Mouse (Mus musculus) megakaryocyte, embryonic 14.5 days (primary cell): Measurements from ENCODE around the gene Mrgprg. TPM values are rescaled to one million over a fixed set of nuclear protein-coding genes. Genes with fewer than 3 reads are reported as not detected.

Source experiments
- H3K27me3 ChIP-seq: replicated peaks from 2 replicates; pipeline ENCODE3; 2012; ENCODE audit warnings: inconsistent platforms
- H3K36me3 ChIP-seq: replicated peaks from 2 replicates; pipeline ENCODE3; 2012; ENCODE audit warnings: low read length, inconsistent platforms, mixed read lengths
- H3K4me1 ChIP-seq: 2 replicates; pipeline ENCODE4 v1.6.1; 2012; ENCODE audit warnings: inconsistent platforms
- H3K4me3 ChIP-seq: replicated peaks from 2 replicates; pipeline ENCODE3; 2012; ENCODE audit warnings: moderate library complexity, mild to moderate bottlenecking, inconsistent platforms
- H3K9me3 ChIP-seq: 2 replicates; pipeline ENCODE4 v1.6.1; 2012; ENCODE audit warnings: inconsistent platforms
- FLI1 ChIP-seq: IDR thresholded peaks from 2 replicates; pipeline ENCODE4 v1.6.1; 2012; ENCODE audit warnings: low read length, inconsistent platforms, mixed read lengths
- GATA1 ChIP-seq: IDR thresholded peaks from 3 replicates; pipeline ENCODE4 v1.6.1; 2012; ENCODE audit warnings: mixed read lengths, low read length, inconsistent platforms, borderline replicate concordance
- polyA plus RNA-seq: library from polyadenylated mRNA; stranded (reverse); fragments of >175 nt; gene quantifications from 2 replicates; pipeline ENCODE4 v1.2.3, GENCODE M21; 2012; ENCODE audit warnings: low replicate concordance; ENCODE audit not compliant: insufficient read depth

Gene Mrgprg
- polyA plus RNA-seq, 1 experiment, result not detected

- H3K27me3 ChIP-seq, result peaks cover 76% of the 10 kb centered on the region
- H3K36me3 ChIP-seq, result no peaks in the 10 kb centered on the region
- peak overlapping the region; percentile 91 for H3K4me3 ChIP-seq
- peaks cover 38% of the 10 kb centered on the region for H3K4me1 ChIP-seq
- H3K9me3 ChIP-seq, result no peaks in the 10 kb centered on the region
- TF ChIP-seq GATA1, result no peak
- TF ChIP-seq FLI1, result no peak
Measured at GRCm38 (mm10) chr7:143783378-143783995, 16.7 kb upstream of the Mrgprg start.

DNA sequence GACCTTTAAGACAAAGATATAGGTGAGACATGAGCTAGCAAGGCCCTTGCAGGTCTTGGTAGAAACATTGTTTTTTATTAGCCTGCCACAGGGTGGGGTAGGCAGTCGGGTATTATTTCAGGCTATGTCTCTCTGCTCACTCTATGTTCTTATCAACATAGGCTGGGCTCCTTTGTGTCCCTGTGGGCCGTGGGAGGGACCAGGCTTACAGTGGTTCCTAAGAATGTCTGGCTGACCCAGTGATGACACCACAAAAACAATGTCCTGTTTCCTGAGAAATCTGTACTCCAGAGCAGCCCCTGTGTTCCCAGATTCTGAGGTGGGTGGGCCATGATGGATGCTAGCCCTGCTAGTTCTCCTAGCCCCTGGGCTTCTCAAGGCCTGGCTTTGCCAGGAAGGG, 10.6 kb upstream of the Mrgprg start:
- H3K36me3 ChIP-seq, result no peaks in the 10 kb centered on the region
- H3K4me3 ChIP-seq, result no peak overlapping the region
- peaks cover 5% of the 10 kb centered on the region; the same call in 1 of the 2 replicates for H3K4me1 ChIP-seq
- H3K9me3 ChIP-seq, result peaks cover under 1% of the 10 kb centered on the region
- no peak for TF ChIP-seq FLI1
- TF ChIP-seq GATA1, result no peak
- peaks cover 59% of the 10 kb centered on the region for H3K27me3 ChIP-seq

DNA sequence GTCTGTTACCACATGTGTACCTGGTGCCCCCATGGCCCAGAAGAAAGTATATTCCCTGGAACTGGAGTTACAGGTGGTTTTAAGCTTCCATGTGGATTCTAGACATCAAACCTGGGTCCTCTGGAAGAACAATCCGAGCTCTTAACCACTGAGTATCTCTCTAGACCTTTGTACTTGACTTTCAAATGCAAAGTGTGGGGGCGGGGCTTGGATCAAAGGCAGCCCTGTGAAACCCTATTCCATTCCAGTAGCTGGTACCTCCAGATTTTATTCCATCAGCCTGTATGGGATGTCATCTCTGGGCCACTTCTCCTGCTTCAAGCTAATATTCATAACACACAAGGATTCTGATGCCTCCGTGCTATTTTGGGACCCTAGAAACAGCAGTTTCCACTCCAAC, 9.3 kb upstream of the Mrgprg start:
- no peaks in the 10 kb centered on the region for H3K36me3 ChIP-seq
- H3K4me1 ChIP-seq, result peaks cover 1% of the 10 kb centered on the region; the same call in 1 of the 2 replicates
- TF ChIP-seq GATA1 (no peak), FLI1 (no peak)
- no peak overlapping the region for H3K4me3 ChIP-seq
- H3K27me3 ChIP-seq, result peaks cover 50% of the 10 kb centered on the region
- peaks cover 4% of the 10 kb centered on the region for H3K9me3 ChIP-seq

- Histone ChIP-seq H3K4me3 (no peak overlapping the region), H3K9me3 (peaks cover 4% of the 10 kb centered on the region), H3K4me1 (peaks cover 8% of the 10 kb centered on the region; the same call in 1 of the 2 replicates), H3K27me3 (peaks cover 54% of the 10 kb centered on the region), H3K36me3 (no peaks in the 10 kb centered on the region)
- TF ChIP-seq FLI1 (no peak), GATA1 (no peak)
Measured at GRCm38 (mm10) chr7:143769461-143769860, 2.7 kb upstream of the Mrgprg start.

- Histone ChIP-seq H3K4me1 (peaks cover 8% of the 10 kb centered on the region; the same call in 1 of the 2 replicates), H3K4me3 (no peak overlapping the region), H3K9me3 (peaks cover 4% of the 10 kb centered on the region), H3K27me3 (peaks cover 57% of the 10 kb centered on the region), H3K36me3 (no peaks in the 10 kb centered on the region)
- no peak for TF ChIP-seq FLI1
Measured at GRCm38 (mm10) chr7:143768267-143768666, 1.5 kb upstream of the Mrgprg start.

DNA sequence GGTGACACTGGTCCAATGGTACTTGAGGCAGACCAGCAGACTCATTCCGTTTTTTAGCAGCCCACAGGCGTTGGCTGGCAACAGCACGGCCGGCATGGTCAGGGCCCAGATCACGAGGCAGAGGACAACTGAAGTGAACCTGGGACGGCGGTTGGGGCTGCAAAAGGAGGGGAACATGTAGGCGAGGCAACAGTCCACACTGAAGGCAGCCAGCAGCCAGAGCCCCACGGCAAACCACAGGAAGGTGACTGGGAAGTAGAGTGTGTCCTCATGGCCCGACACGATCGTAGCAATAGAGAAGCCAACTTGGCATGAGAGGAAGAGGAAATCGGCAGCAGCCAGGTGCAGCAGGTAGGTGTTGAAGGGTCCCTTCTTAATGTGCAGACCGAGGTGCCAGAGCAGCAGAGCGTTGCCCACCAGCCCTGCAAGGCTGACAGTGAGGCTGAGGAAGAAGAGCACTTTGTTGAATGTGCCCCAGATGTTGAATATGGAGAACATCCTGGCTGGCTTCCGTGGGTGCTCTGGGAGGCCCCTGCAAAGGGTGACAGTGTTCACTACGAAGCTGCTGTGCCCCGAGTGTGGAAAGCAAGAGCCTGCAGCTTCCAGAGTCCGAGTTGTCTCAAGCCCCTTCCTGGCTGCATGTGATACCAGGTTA, 1.8 kb downstream of the Mrgprg start:
- H3K36me3 ChIP-seq, result no peaks in the 10 kb centered on the region
- H3K4me1 ChIP-seq, result peaks cover 5% of the 10 kb centered on the region; the same call in 1 of the 2 replicates
- no peaks in the 10 kb centered on the region for H3K9me3 ChIP-seq
- H3K27me3 ChIP-seq, result peaks cover 67% of the 10 kb centered on the region
- H3K4me3 ChIP-seq, result peak overlapping the region; percentile 24
- TF ChIP-seq FLI1, result no peak
- no peak for TF ChIP-seq GATA1

DNA sequence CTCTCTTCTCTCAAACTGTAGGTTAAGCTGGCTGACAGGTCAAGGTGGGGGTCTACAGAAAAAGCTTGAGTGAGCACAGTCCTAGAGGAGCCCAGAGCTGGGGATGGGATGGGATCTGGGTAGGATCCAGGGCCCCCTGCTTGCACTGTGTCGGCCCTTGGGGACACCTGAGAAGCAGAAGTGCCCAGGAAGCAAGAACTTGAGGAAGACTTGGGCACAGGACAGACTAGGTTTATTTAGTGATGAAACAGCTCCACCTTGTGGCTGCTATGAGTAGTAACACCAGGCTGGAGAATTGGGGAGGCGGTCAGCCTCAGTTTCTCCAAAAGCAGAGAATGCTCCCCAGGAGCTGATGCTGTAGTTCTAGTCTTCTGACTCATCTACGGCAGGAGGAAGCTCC, 3.0 kb downstream of the Mrgprg start:
- no peaks in the 10 kb centered on the region for H3K9me3 ChIP-seq
- H3K4me3 ChIP-seq, result no peak overlapping the region
- TF ChIP-seq FLI1 (no peak), GATA1 (no peak)
- H3K36me3 ChIP-seq, result no peaks in the 10 kb centered on the region
- peaks cover 6% of the 10 kb centered on the region; the same call in 1 of the 2 replicates for H3K4me1 ChIP-seq
- peaks cover 71% of the 10 kb centered on the region for H3K27me3 ChIP-seq

DNA sequence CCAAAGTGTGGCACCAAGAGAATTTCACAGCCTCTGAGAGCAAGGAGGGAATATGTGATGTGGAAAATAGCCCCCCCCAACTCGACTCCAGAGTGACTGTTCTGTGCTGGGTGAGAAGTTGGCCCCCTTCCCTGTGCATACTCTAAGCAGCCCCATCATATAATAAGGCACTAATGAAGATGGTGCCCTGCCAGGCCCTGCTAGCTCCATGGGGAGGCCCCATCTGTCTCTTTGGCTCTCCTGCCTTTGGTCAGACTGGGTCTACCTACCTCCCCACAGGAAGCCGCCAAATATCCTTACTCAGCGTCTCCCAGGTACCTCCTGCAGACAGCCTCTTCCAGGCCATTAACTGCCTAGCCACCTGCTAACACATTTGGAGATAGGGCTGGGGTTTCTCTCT, 7.8 kb downstream of the Mrgprg start:
- Histone ChIP-seq H3K27me3 (peaks cover 69% of the 10 kb centered on the region), H3K36me3 (no peaks in the 10 kb centered on the region)
- TF ChIP-seq GATA1 (no peak), FLI1 (no peak)

DNA sequence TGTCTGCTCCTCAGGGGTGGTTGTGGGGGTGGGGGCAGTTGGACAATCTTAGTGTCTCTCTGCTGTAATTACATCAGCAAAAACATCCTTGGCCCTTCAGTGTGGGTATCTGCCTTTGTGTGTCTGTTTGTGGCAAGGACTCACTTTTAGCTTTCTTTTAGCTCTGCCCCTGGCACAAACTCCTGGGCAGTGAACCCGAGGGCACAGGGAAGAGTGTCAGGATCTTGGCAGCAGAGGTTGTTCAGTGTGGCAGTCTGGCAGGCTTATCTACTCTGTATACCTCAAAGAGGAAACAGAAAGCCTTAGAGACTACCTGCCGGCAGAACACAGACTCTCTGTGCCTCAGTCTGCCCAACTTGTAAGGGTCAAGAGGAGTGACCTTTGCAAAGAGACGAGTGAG, 9.1 kb downstream of the Mrgprg start:
- Histone ChIP-seq H3K4me3 (no peak overlapping the region), H3K4me1 (peaks cover 36% of the 10 kb centered on the region), H3K9me3 (no peaks in the 10 kb centered on the region), H3K36me3 (no peaks in the 10 kb centered on the region), H3K27me3 (peaks cover 74% of the 10 kb centered on the region)
- TF ChIP-seq GATA1 (no peak), FLI1 (no peak)

More for the DNA sequence above, 7.8 kb downstream of the Mrgprg start:
- H3K4me3 ChIP-seq, result no peak overlapping the region
- peaks cover 36% of the 10 kb centered on the region for H3K4me1 ChIP-seq
- H3K9me3 ChIP-seq, result no peaks in the 10 kb centered on the region

DNA sequence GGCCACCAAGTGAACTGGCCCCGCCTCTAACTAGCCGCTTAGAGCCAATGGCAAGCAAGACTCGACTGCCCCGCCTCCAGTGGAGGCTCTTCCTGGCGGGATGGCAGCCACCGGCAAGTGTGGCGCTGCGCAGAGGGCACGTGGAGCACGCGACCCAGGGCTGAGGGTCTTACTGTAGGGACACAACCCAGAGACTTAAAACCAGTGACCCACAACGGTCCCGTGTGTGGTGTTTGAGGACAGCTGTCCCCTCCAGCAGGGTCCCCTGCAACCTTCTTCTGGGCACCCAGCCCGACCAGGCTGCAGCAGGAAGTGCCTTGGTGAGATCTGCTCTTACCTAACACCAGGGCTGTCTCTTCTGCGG, 9.8 kb downstream of the Mrgprg start:
- no peaks in the 10 kb centered on the region for H3K9me3 ChIP-seq
- TF ChIP-seq FLI1 (no peak), GATA1 (no peak)
- peaks cover 74% of the 10 kb centered on the region for H3K27me3 ChIP-seq
- peak overlapping the region; percentile 89 for H3K4me3 ChIP-seq
- peaks cover 36% of the 10 kb centered on the region for H3K4me1 ChIP-seq
- H3K36me3 ChIP-seq, result no peaks in the 10 kb centered on the region
